Mouse (Mus musculus) CH12.LX (cell line): Measurements from ENCODE around the gene Btbd6.

Source experiments
- CHD1 ChIP-seq: IDR thresholded peaks from 2 replicates; pipeline ENCODE4 v1.6.1; 2012; ENCODE audit warnings: low read depth, low read length, improper control_type of control experiment, inconsistent platforms
- CHD2 ChIP-seq: IDR thresholded peaks from 2 replicates; pipeline ENCODE4 v1.6.1; 2011; ENCODE audit warnings: low read length, improper control_type of control experiment
- CTCF ChIP-seq, 2 experiments: IDR thresholded peaks in 1 of 2; conservative IDR thresholded peaks in 1 of 2; 2 replicates each; pipeline ENCODE4 v1.5.1; 2011 to 2012; ENCODE audit warnings: low read depth in 2 of 2, low read length in 2 of 2, improper control_type of control experiment in 1 of 2, inconsistent platforms in 1 of 2, mild to moderate bottlenecking in 1 of 2, moderate library complexity in 1 of 2
- HCFC1 ChIP-seq: IDR thresholded peaks from 2 replicates; pipeline ENCODE4 v1.6.1; 2012; ENCODE audit warnings: low read depth, mild to moderate bottlenecking, inconsistent platforms, low read length, improper control_type of control experiment
- MAFK ChIP-seq: IDR thresholded peaks from 2 replicates; pipeline ENCODE4 v1.6.1; 2011; ENCODE audit warnings: low read length, improper control_type of control experiment; ENCODE audit not compliant: insufficient replicate concordance
- MAX ChIP-seq: IDR thresholded peaks from 2 replicates; pipeline ENCODE4 v1.6.1; 2011; ENCODE audit warnings: low read length, improper control_type of control experiment
- MXI1 ChIP-seq: IDR thresholded peaks from 2 replicates; pipeline ENCODE4 v1.6.1; 2011; ENCODE audit warnings: mild to moderate bottlenecking, low read depth, low read length, improper control_type of control experiment
- NELFE ChIP-seq: IDR thresholded peaks from 2 replicates; pipeline ENCODE4 v1.6.1; 2011; ENCODE audit warnings: low read depth, low read length, improper control_type of control experiment
- PAX5 ChIP-seq: IDR thresholded peaks from 2 replicates; pipeline ENCODE4 v1.6.1; 2012; ENCODE audit warnings: low read length, inconsistent platforms, mixed read lengths
- POLR2A ChIP-seq: IDR thresholded peaks from 2 replicates; pipeline ENCODE4 v1.6.1; 2011; ENCODE audit warnings: low read depth, mild to moderate bottlenecking, improper control_type of control experiment, low read length
- USF1 ChIP-seq: IDR thresholded peaks from 2 replicates; pipeline ENCODE4 v1.6.1; 2014; ENCODE audit warnings: low read depth, mild to moderate bottlenecking, inconsistent platforms, low read length, improper control_type of control experiment
- USF2 ChIP-seq: conservative IDR thresholded peaks from 2 replicates; pipeline ENCODE4 v1.6.1; 2011; ENCODE audit warnings: low read depth, low read length, improper control_type of control experiment
- ZMIZ1 ChIP-seq: IDR thresholded peaks from 2 replicates; pipeline ENCODE4 v1.6.1; 2012; ENCODE audit warnings: low read depth, mild to moderate bottlenecking, inconsistent platforms, low read length, improper control_type of control experiment
- ZNF384 ChIP-seq: IDR thresholded peaks from 2 replicates; pipeline ENCODE4 v1.6.1; 2012; ENCODE audit warnings: low read depth, low read length, improper control_type of control experiment, inconsistent platforms

- TF ChIP-seq MAFK (no peak), CTCF (conservative IDR thresholded peaks at IDR 0.05 in 1 of 2, IDR thresholded peaks at IDR 0.05 in 1 of 2; ENCODE audit: low read depth in 2 of 2, low read length in 2 of 2) (no peak; a peak in 1 of 4 replicates), USF2 (no peak), MXI1 (no peak), NELFE (no peak), ZNF384 (no peak), USF1 (no peak), MAX (no peak), CHD2 (no peak), POLR2A (no peak), HCFC1 (no peak), PAX5 (no peak), CHD1 (no peak), ZMIZ1 (no peak)
These were observed 50.3 kb downstream of the Btbd6 start for GRCm38 (mm10) chr12:113026557-113026956.
